Mouse (Mus musculus) forebrain, embryonic 13.5 days (tissue): Measurements from ENCODE around the gene Etv6. TPM values are rescaled to one million over a fixed set of nuclear protein-coding genes. Genes with fewer than 3 reads are reported as not detected.
A peak's percentile ranks its signal among the peaks of the same experiment; 100 is the strongest.
"Not testable (repeated sequence)": the region's sequence is repeated elsewhere in the genome, so short reads cannot be mapped to it uniquely, and the experiment has no call there.

Experiments used
- ATAC-seq: fragments of 200-750 bp; cut with Nextera tagmentation; 2 replicates; pipeline ENCODE4 v1.8.0; 2017
- H3K27ac ChIP-seq: fragments of 300-500 bp; sonication (generic); 2 replicates; pipeline ENCODE4 v1.5.1; 2015; ENCODE audit warnings: inconsistent platforms, mild to moderate bottlenecking, moderate library complexity
- H3K27me3 ChIP-seq: fragments of 300-500 bp; sonication (generic); 2 replicates; pipeline ENCODE4 v1.6.1; 2015; ENCODE audit warnings: mild to moderate bottlenecking, inconsistent platforms
- H3K36me3 ChIP-seq: fragments of 300-500 bp; sonication (generic); 2 replicates; pipeline ENCODE4 v1.6.1; 2015; ENCODE audit warnings: mild to moderate bottlenecking, inconsistent platforms; ENCODE audit not compliant: poor library complexity, severe bottlenecking
- H3K4me1 ChIP-seq: fragments of 300-500 bp; sonication (generic); 2 replicates; pipeline ENCODE4 v1.6.1; 2015; ENCODE audit warnings: inconsistent platforms
- H3K4me2 ChIP-seq: fragments of 300-500 bp; sonication (generic); 2 replicates; pipeline ENCODE4 v1.6.1; 2015; ENCODE audit warnings: inconsistent platforms, mild to moderate bottlenecking, moderate library complexity
- H3K4me3 ChIP-seq: fragments of 300-500 bp; sonication (generic); 2 replicates; pipeline ENCODE4 v1.5.1; 2015; ENCODE audit warnings: mild to moderate bottlenecking, inconsistent platforms
- H3K9ac ChIP-seq: fragments of 300-500 bp; sonication (generic); 2 replicates; pipeline ENCODE4 v1.6.1; 2015; ENCODE audit warnings: mild to moderate bottlenecking, inconsistent platforms
- H3K9me3 ChIP-seq: fragments of 300-500 bp; sonication (generic); replicated peaks from 2 replicates; pipeline ENCODE4 v1.6.1; 2016; ENCODE audit warnings: inconsistent platforms
- WGBS: fragments of 180-500 bp; shearing (Covaris S2); methylation state at CpG from one replicate; pipeline ENCODE4 v1.1.7; 2015; 5-methylcytosine and 5-hydroxymethylcytosine counted together
- polyA plus RNA-seq: library from polyadenylated mRNA; unstranded; fragments of >200 nt; fragmentation: Nextera tagmentation; extraction: Ambion mirVana; gene quantifications from 2 replicates; pipeline ENCODE4 v1.2.1, GENCODE M21; 2015

Etv6 gene
- 7.2 and 8.5 TPM in 2 replicates for polyA plus RNA-seq

GRCm38 (mm10) chr6:134035490-134036405, at the start of gene Etv6:
Gene Etv6, plus strand, starts transcription at chr6:134035700.
- ATAC-seq: peak; percentile 73
- WGBS: under 1% methylated on average over 59 of the region's 78 CpGs

DNA sequence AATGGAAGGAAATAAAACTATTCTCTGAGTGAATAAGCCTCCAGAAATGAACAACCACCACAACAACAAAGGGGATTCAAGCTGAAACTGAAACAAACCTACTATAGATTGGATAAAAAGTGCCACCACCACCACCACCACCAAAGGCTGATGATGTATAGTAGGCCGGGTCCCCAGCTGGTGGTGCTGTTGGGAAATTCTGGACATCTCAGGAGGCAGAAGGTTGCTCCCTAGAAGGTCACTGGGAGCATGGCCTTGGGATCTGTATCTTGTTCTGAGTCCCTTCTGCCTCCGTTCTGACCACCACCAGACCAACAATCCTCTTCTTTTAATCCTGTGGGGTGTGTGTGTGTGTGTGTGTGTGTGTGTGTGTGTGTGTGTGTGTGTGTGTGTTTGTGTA, 49.3 kb upstream of the Etv6 start:
- no peak overlapping the region for H3K27ac ChIP-seq
- no peak for ATAC-seq
- H3K9ac ChIP-seq: no peak overlapping the region
- H3K9me3 ChIP-seq: no peaks in the 10 kb centered on the region
- 75% methylated on average over 2 of the region's 2 CpGs for WGBS
- no peaks in the 10 kb centered on the region for H3K27me3 ChIP-seq
- H3K4me3 ChIP-seq: no peak overlapping the region
- H3K36me3 ChIP-seq: no peaks in the 10 kb centered on the region
- no peak overlapping the region for H3K4me2 ChIP-seq
- H3K4me1 ChIP-seq: 0 out of 2 replicates have a peak, but pooled peaks cover 5% of the 10 kb centered on the region

More at GRCm38 (mm10) chr6:134035490-134036405, at the start of gene Etv6:
- H3K9ac ChIP-seq: peak within 1 kb of the TSS; percentile 98
- H3K27ac ChIP-seq: peak within 1 kb of the TSS; percentile 100
- no peaks in the 10 kb centered on the region for H3K9me3 ChIP-seq
- H3K4me3 ChIP-seq: peak within 1 kb of the TSS; percentile 77
- H3K4me2 ChIP-seq: peak within 1 kb of the TSS; percentile 69
- H3K4me1 ChIP-seq: peaks cover 40% of the 10 kb centered on the region
- H3K27me3 ChIP-seq: no peaks in the 10 kb centered on the region
- H3K36me3 ChIP-seq: no peaks in the 10 kb centered on the region

- no peaks in the 10 kb centered on the region for H3K27me3 ChIP-seq
- H3K27ac ChIP-seq: no peak overlapping the region
- H3K9me3 ChIP-seq: no peaks in the 10 kb centered on the region
- no peak overlapping the region for H3K9ac ChIP-seq
- H3K4me1 ChIP-seq: 0 out of 2 replicates have a peak, but pooled peaks cover 5% of the 10 kb centered on the region
- ATAC-seq: no peak
- no peaks in the 10 kb centered on the region for H3K36me3 ChIP-seq
- H3K4me2 ChIP-seq: no peak overlapping the region
- no peak overlapping the region for H3K4me3 ChIP-seq
- WGBS: 57% methylated on average over 2 of the region's 2 CpGs
Observed at GRCm38 (mm10) chr6:133987068-133987591, 48.4 kb upstream of the Etv6 start.

DNA sequence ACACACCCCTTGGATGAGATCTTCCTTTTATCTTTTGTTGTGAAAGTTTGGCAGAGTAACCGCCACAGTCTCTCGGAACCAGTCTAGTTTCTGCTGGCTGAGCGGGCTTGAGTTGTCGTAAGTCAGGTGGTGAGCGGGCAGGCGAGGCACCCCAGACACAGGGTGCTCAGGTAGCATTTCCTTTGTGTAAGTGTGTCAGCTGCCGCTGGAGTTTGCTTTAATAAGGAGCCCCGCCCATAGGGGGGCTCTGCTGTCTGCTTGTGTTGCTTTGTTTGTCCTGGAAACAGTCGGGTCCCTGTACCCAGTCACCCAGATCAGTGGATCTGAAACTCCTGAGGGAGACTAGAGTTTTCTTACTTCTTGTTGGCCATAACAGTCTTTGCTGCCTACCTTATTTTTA, 47.5 kb upstream of the Etv6 start:
- H3K4me3 ChIP-seq: no peak overlapping the region
- H3K27me3 ChIP-seq: no peaks in the 10 kb centered on the region
- peak; percentile 24; the same call in 1 of the 2 replicates for ATAC-seq
- H3K9ac ChIP-seq: no peak overlapping the region
- H3K27ac ChIP-seq: no peak overlapping the region
- H3K4me2 ChIP-seq: no peak overlapping the region
- H3K36me3 ChIP-seq: no peaks in the 10 kb centered on the region
- 52% methylated on average over 9 of the region's 9 CpGs for WGBS
- 0 out of 2 replicates have a peak, but pooled peaks cover 5% of the 10 kb centered on the region for H3K4me1 ChIP-seq
- no peaks in the 10 kb centered on the region for H3K9me3 ChIP-seq

DNA sequence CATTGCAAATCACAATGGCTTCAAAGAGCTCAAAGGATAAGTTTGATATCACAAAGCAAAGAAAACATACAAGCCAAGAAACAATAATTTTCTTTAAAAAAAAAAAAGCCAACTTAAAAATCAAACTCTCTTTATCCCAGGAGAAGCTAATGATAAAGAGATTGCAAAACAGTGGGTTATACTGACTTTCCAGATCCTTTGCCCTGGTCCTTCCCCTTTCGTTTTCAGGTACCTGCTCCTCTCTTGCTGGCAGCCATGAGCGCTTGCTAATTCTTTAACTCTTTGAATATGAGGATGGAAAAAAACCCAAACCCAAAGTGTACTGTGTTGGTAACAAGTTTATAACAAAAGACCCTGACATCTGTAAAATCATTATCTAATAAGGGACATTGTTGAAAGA, 38.0 kb upstream of the Etv6 start:
- H3K9me3 ChIP-seq: no peaks in the 10 kb centered on the region
- H3K9ac ChIP-seq: no peak overlapping the region
- no peak overlapping the region for H3K27ac ChIP-seq
- H3K4me3 ChIP-seq: no peak overlapping the region
- WGBS: 82% methylated on average over 2 of the region's 2 CpGs
- no peaks in the 10 kb centered on the region for H3K27me3 ChIP-seq
- no peak for ATAC-seq
- H3K36me3 ChIP-seq: no peaks in the 10 kb centered on the region
- H3K4me1 ChIP-seq: no peaks in the 10 kb centered on the region
- H3K4me2 ChIP-seq: no peak overlapping the region

DNA sequence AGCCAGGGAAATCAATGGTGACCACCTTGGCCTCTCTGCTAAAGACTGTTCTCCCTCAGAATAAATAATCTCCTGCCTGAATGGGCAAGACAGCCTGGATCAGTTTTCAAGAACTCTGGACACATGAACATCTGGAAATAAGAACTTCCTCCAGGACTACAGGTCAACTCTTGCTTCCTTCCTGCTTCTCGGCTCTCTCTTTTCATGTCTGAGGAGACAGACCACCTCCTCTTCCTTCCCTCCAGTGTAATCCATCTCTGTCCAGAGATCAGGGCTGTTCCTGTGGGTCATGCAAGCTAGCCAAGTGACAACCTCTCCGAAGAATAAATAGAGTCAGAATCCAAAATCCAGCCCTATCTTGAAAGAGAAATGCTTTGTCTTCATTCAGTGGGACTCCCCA, 37.6 kb upstream of the Etv6 start:
- H3K9me3 ChIP-seq: no peaks in the 10 kb centered on the region
- H3K27ac ChIP-seq: no peak overlapping the region
- no peaks in the 10 kb centered on the region for H3K4me1 ChIP-seq
- H3K4me3 ChIP-seq: no peak overlapping the region
- H3K4me2 ChIP-seq: no peak overlapping the region
- no peak for ATAC-seq
- no peaks in the 10 kb centered on the region for H3K27me3 ChIP-seq
- no peak overlapping the region for H3K9ac ChIP-seq
- 93% methylated on average over 2 of the region's 2 CpGs for WGBS
- H3K36me3 ChIP-seq: no peaks in the 10 kb centered on the region

DNA sequence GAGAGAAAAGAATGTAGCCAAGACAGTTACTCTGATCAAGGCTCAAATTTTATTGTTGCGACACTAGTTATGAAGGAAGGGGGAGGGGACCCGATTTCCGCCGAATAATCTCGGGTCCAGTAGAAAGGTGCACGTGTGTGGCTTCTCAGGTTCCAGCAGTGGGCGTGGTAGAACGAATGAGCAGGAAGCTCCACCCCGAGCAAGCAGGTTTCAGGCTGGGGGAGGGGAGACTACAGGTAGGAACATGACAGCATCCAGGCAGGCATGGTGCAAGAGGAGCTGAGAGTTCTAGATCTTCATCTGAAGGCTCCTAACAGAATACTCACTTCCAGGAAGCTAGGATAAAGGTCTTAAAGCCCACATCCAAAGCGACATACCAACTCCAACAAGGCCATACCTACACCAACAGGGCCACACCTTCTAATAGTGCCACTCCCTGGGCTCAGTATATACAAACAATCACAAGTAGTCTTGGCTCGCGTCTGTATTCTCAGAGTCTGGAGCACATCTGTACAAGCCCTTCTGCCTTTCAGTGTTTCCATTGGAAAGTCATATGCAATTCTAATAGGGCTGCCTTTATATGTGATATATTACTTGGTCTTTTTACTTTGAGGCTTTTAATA, 20.9 kb upstream of the Etv6 start:
- not testable (repeated sequence) for H3K36me3 ChIP-seq, H3K9me3 ChIP-seq, H3K4me1 ChIP-seq, H3K4me2 ChIP-seq, H3K27me3 ChIP-seq, ATAC-seq, H3K27ac ChIP-seq, H3K9ac ChIP-seq, H3K4me3 ChIP-seq
- 66% methylated on average over 6 of the region's 12 CpGs for WGBS

DNA sequence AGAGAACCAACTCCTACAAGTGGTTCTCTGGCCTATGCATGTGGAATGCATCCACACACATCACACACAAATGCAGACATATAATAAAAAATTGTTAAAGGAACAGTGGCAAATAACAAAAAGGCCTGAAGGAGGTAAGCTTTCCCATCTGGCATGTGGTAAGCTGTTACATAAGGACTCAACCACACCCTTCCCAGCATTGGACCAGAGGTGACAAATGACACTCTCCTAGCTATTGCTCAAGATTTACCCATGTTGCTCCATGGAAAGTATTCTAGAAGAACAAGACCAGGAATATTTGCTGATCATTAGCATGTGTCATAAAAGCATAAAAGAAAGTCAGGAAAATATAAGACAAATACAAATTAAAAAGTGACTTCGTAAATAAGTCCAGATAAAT, 16.7 kb upstream of the Etv6 start:
- Histone ChIP-seq H3K9ac (no peak overlapping the region), H3K9me3 (no peaks in the 10 kb centered on the region), H3K27me3 (no peaks in the 10 kb centered on the region), H3K36me3 (no peaks in the 10 kb centered on the region), H3K27ac (no peak overlapping the region), H3K4me2 (no peak overlapping the region), H3K4me1 (no peaks in the 10 kb centered on the region), H3K4me3 (no peak overlapping the region)
- no peak for ATAC-seq
- 90% methylated on average over 1 of the region's 1 CpGs for WGBS

DNA sequence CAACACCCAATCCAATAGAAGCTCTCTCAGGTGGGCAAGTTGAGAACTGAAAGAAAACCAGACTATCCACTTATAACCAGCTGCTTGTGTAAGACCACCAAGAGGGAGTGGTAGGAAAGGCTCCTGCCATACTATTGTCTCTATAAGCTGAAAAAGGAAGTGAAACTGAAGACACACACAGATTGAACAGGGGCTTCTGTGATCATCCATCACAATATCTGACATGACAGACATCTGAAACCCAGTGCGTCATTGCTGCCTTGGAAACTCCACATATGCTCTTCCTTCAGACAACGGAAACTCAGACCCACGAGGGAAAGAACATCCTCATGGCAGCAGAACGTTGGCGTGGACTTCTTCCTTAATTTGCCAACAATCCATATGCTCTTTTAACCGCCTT, 14.7 kb upstream of the Etv6 start:
- no peak overlapping the region for H3K27ac ChIP-seq
- no peaks in the 10 kb centered on the region for H3K27me3 ChIP-seq
- 93% methylated on average over 6 of the region's 6 CpGs for WGBS
- no peaks in the 10 kb centered on the region for H3K9me3 ChIP-seq
- no peak overlapping the region for H3K9ac ChIP-seq
- ATAC-seq: no peak
- no peaks in the 10 kb centered on the region for H3K4me1 ChIP-seq
- H3K4me3 ChIP-seq: no peak overlapping the region
- H3K36me3 ChIP-seq: no peaks in the 10 kb centered on the region
- H3K4me2 ChIP-seq: no peak overlapping the region

- Histone ChIP-seq H3K27me3 (no peaks in the 10 kb centered on the region), H3K36me3 (no peaks in the 10 kb centered on the region), H3K9me3 (no peaks in the 10 kb centered on the region), H3K4me3 (no peak overlapping the region), H3K9ac (no peak overlapping the region), H3K27ac (no peak overlapping the region), H3K4me1 (no peaks in the 10 kb centered on the region), H3K4me2 (no peak overlapping the region)
- ATAC-seq: no peak
- 88% methylated on average over 2 of the region's 2 CpGs for WGBS
Observed at GRCm38 (mm10) chr6:134026264-134026663, 9.2 kb upstream of the Etv6 start.

DNA sequence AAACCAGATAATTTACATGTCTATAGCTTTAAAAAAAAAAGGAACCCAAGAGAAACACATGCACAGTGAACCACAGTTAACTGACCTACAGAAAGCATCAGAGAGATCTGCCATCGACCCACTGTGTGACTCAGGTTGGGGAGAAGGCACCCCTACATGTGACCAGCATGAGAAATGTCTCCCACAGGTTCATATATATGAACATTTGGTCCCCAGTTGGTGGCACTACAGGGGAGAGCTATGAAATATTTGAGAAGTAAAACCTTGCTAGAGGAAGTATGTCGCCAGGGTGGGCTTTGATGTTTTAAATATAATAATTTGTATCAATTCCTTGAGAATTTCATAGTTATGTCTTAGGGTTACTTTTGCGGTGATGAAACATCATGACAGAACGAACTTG, 8.5 kb upstream of the Etv6 start:
- WGBS: 90% methylated on average over 4 of the region's 4 CpGs

GRCm38 (mm10) chr6:134032451-134032850, 3.0 kb upstream of the Etv6 start:
- Histone ChIP-seq H3K4me1 (peaks cover 18% of the 10 kb centered on the region), H3K9ac (no peak overlapping the region), H3K4me3 (no peak overlapping the region), H3K9me3 (no peaks in the 10 kb centered on the region), H3K4me2 (no peak overlapping the region), H3K36me3 (no peaks in the 10 kb centered on the region), H3K27me3 (no peaks in the 10 kb centered on the region), H3K27ac (no peak overlapping the region)
- no peak for ATAC-seq
- 24% methylated on average over 7 of the region's 7 CpGs for WGBS

More for the DNA sequence above, 8.5 kb upstream of the Etv6 start:
- Histone ChIP-seq H3K4me1 (no peaks in the 10 kb centered on the region), H3K27ac (no peak overlapping the region), H3K27me3 (no peaks in the 10 kb centered on the region), H3K4me3 (no peak overlapping the region), H3K9ac (no peak overlapping the region), H3K9me3 (no peaks in the 10 kb centered on the region), H3K36me3 (no peaks in the 10 kb centered on the region), H3K4me2 (no peak overlapping the region)
- no peak for ATAC-seq
